Mouse (Mus musculus) thymus, adult 2 months (tissue): Measurements from ENCODE around the gene Lamb3. TPM values are rescaled to one million over a fixed set of nuclear protein-coding genes. Genes with fewer than 3 reads are reported as not detected.
A peak's percentile ranks its signal among the peaks of the same experiment; 100 is the strongest.

Experiments
- DNase-seq: peaks from one replicate; pipeline ENCODE4 v3.0.0; 2021
- H3K27ac ChIP-seq: fragments of 200-500 bp; 2 replicates; pipeline ENCODE4 v1.5.1; 2012; ENCODE audit warnings: low read length, control low read depth; ENCODE audit not compliant: control insufficient read depth, insufficient read depth
- H3K27me3 ChIP-seq: fragments of 200-500 bp; 2 replicates; pipeline ENCODE4 v1.6.1; 2012; ENCODE audit warnings: mild to moderate bottlenecking, low read length, moderate library complexity, mixed read lengths; ENCODE audit not compliant: control insufficient read depth, insufficient read depth
- H3K36me3 ChIP-seq: fragments of 200-500 bp; 2 replicates; pipeline ENCODE4 v1.6.1; 2012; ENCODE audit warnings: mild to moderate bottlenecking, low read length, moderate library complexity; ENCODE audit not compliant: control insufficient read depth, insufficient read depth
- H3K4me1 ChIP-seq: fragments of 200-500 bp; replicated peaks from 2 replicates; pipeline ENCODE4 v1.6.1; 2012; ENCODE audit warnings: low read length; ENCODE audit not compliant: control insufficient read depth, insufficient read depth
- H3K4me3 ChIP-seq: fragments of 200-500 bp; 2 replicates; pipeline ENCODE4 v1.5.1; 2012; ENCODE audit warnings: mild to moderate bottlenecking, low read length, control low read depth, moderate library complexity; ENCODE audit not compliant: control insufficient read depth, insufficient read depth
- CTCF ChIP-seq: fragments of 200-500 bp; IDR thresholded peaks from 2 replicates; pipeline ENCODE4 v1.5.1; 2012; ENCODE audit warnings: mild to moderate bottlenecking, control low read depth, low read length, moderate library complexity, borderline replicate concordance; ENCODE audit not compliant: control insufficient read depth, poor library complexity, insufficient read depth; ENCODE audit errors: extremely low read depth
- POLR2A ChIP-seq: fragments of 200-500 bp; IDR thresholded peaks from 2 replicates; pipeline ENCODE4 v1.6.1; 2012; ENCODE audit warnings: mild to moderate bottlenecking, low read length, control low read depth, moderate library complexity; ENCODE audit not compliant: control insufficient read depth, poor library complexity, insufficient read depth; ENCODE audit errors: extremely low read depth
- WGBS: fragments of 180-500 bp; shearing (Covaris S2); methylation state at CpG from one replicate; pipeline ENCODE4 v1.1.7; 2018; 5-methylcytosine and 5-hydroxymethylcytosine counted together
- polyA plus RNA-seq: library from polyadenylated mRNA; depleted of rRNA; stranded (reverse); fragments of >200 nt; gene quantifications from 2 replicates; pipeline ENCODE4 v1.2.3, GENCODE M21; 2012

The Lamb3 gene
- polyA plus RNA-seq, 1 experiment = 27.8 TPM

DNA sequence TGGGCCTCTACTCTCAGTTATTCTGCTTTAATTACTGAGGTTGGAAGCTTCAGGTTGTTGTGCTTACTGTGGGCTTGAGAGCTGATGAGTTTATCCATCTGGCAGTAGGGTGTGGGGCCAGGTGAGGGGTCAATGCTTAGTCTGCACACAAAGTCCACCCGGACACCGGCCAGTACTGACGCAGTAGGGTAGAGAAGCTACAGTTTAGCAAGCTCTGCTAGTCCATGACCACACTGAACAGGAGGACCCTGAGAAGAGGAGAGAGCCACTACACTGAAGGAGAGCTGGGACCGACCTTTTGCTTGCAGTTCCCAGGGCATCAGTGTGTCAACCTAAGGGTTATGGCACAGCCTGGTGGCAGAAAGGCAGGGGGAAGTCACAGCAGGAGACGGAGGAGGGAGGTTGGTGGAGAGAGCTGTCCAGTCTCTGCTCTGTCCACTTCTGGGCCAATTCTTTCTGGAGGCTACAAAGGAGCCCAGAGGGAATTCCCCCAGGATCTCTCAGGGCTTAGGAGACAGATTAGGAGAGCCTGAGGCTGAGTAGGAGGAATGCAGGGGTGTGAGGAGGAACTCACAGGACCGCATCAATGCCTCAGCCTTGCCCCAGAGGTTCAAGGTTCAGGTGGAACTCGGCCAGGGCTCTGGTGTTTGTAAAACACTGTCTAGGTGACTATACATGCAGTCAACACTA lies 119.1 kb downstream of the Lamb3 start:
- 84% methylated on average over 7 of the region's 7 CpGs for WGBS
- TF ChIP-seq CTCF (no peak), POLR2A (no peak)
- Histone ChIP-seq H3K4me1 (peaks cover 8% of the 10 kb centered on the region), H3K4me3 (no peak overlapping the region), H3K27ac (no peak overlapping the region), H3K27me3 (no peaks in the 10 kb centered on the region), H3K36me3 (no peaks in the 10 kb centered on the region)
- DNase-seq = no peak

DNA sequence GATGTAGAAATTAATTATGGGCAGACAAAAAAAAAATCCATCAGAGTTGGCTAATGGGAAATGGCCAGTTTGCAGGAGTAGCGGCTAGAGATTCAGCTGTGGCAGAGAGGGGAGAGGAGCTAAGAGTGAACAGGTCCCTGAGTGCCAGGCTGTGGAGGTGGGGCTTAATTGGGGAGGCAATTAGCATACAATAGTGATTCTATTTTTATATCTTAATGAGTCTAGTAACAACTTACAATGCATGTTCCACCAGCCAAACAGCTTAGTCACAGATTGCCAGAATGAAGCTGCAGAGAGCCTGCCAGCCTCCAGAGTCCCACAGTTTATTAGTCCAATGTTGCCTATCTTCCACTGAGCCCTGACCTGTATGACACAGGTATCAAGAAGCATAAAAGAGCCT lies 119.7 kb downstream of the Lamb3 start:
- Histone ChIP-seq H3K27ac (no peak overlapping the region), H3K4me1 (peaks cover 14% of the 10 kb centered on the region), H3K36me3 (no peaks in the 10 kb centered on the region), H3K27me3 (no peaks in the 10 kb centered on the region), H3K4me3 (no peak overlapping the region)
- no peak for TF ChIP-seq POLR2A
- TF ChIP-seq CTCF = no peak
- 91% methylated on average over 1 of the region's 1 CpGs for WGBS
- no peak for DNase-seq

DNA sequence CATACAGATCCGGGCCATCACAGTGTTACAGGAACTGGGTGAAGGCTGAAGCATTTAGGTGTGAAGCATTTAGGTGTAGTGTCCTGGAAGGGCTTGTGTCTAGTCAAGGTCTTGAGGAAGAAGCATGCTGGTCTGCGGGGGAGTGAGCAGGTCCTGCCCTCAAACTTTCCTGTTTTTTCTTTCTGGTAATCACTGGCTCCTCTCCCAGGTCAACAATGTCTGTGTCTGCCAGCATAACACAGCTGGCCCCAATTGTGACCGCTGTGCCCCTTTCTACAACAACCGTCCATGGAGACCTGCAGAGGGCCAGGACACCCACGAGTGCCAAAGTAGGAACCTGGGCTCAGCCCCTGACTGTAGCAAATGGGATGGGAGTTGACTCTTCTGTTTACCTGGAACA lies 120.2 kb downstream of the Lamb3 start:
- TF ChIP-seq CTCF (no peak), POLR2A (no peak)
- Histone ChIP-seq H3K27ac (no peak overlapping the region), H3K4me1 (peaks cover 19% of the 10 kb centered on the region), H3K36me3 (no peaks in the 10 kb centered on the region), H3K27me3 (no peaks in the 10 kb centered on the region), H3K4me3 (no peak overlapping the region)
- 90% methylated on average over 5 of the region's 5 CpGs for WGBS
- no peak for DNase-seq

DNA sequence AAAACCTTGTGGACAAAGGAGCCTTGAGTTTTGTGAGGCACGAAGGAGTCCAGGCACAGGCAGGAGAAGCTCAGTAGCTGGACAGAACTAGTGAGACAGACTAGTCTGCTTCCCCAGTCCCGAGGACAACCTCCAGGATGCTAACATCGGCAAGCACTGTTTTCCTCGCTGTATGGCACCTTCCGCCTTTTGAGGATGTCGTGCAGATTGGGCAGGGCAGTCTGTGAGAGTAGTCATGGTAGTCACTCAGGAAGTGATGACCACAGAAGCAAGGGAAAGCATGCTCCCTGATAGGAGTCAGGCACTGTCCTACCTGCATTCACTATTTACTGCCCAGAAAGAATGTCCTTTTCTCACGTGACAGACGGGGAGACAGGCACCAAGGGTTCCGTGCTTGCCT lies 122.1 kb downstream of the Lamb3 start:
- Histone ChIP-seq H3K4me1 (peaks cover 19% of the 10 kb centered on the region), H3K4me3 (no peak overlapping the region), H3K36me3 (no peaks in the 10 kb centered on the region), H3K27me3 (no peaks in the 10 kb centered on the region), H3K27ac (no peak overlapping the region)
- no peak for DNase-seq
- WGBS = 62% methylated on average over 9 of the region's 9 CpGs
- no peak for TF ChIP-seq CTCF
- no peak for TF ChIP-seq POLR2A

DNA sequence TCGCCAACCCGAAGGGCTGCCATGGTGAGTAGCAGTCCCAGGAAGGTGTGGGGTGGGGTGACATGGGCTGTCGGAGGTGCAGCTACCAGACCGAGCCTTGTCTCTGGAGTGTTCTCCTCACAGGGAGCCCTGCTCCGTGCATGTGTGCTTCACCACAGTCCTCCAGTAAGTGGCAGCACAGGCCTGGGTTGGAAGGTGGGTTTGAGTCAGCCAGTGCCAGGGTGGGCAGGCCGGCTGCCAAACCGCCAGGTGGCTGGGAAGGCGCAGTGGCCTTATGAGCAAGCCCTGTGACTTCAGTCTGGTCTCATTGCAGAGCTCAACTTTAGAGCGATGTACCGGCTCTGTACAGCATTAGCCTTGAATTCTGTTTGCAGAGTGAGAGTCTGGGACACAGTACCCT lies 122.7 kb downstream of the Lamb3 start:
- H3K27me3 ChIP-seq = no peaks in the 10 kb centered on the region
- WGBS = 17% methylated on average over 10 of the region's 10 CpGs

DNA sequence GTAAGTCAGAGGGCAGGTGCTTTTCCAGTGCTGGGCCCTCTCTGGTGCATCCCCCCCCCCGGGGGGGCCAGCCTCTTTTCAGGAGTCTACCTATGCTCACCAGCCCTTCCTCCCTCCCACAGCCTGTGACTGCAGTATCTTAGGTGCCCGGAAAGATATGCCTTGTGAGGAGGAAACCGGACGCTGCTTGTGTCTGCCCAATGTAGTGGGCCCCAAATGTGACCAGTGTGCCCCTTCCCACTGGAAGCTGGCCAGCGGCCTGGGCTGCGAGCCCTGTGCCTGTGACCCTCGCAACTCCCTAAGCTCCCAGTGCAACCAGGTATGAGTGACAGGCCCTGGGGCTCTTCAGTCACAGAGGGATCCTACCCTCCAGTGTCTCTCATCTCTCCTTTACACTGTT lies 123.1 kb downstream of the Lamb3 start:
- DNase-seq = no peak
- Histone ChIP-seq H3K27ac (no peak overlapping the region), H3K36me3 (no peaks in the 10 kb centered on the region), H3K27me3 (no peaks in the 10 kb centered on the region), H3K4me3 (no peak overlapping the region), H3K4me1 (peaks cover 22% of the 10 kb centered on the region)
- TF ChIP-seq CTCF (no peak), POLR2A (no peak)
- 89% methylated on average over 7 of the region's 7 CpGs for WGBS

More for the DNA sequence above, 122.7 kb downstream of the Lamb3 start:
- H3K36me3 ChIP-seq = no peaks in the 10 kb centered on the region
- DNase-seq = peak; percentile 93
- H3K27ac ChIP-seq = no peak overlapping the region
- no peak overlapping the region for H3K4me3 ChIP-seq
- H3K4me1 ChIP-seq = peaks cover 19% of the 10 kb centered on the region
- TF ChIP-seq POLR2A (no peak), CTCF (peak; percentile 99)

DNA sequence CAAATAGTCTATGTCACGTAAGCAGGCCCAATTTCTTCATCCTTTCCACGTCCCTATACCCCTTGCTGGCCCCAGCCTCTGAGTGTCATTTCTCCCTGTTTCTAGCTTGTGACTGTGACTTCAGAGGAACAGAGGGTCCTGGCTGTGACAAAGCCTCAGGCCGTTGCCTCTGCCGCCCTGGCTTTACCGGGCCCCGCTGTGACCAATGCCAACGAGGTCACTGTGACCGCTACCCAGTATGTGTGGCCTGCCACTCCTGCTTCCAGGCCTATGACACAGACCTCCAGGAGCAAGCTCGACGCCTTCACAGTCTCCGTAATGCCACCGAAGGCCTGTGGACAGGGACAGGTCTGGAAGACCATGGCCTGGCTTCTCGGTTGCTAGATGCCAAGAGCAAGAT lies 124.5 kb downstream of the Lamb3 start:
- no peak for DNase-seq
- no peaks in the 10 kb centered on the region for H3K27me3 ChIP-seq
- no peak overlapping the region for H3K4me3 ChIP-seq
- peaks cover 33% of the 10 kb centered on the region for H3K4me1 ChIP-seq
- TF ChIP-seq POLR2A (no peak), CTCF (no peak)
- 95% methylated on average over 13 of the region's 13 CpGs for WGBS
- H3K36me3 ChIP-seq = no peaks in the 10 kb centered on the region
- H3K27ac ChIP-seq = no peak overlapping the region

DNA sequence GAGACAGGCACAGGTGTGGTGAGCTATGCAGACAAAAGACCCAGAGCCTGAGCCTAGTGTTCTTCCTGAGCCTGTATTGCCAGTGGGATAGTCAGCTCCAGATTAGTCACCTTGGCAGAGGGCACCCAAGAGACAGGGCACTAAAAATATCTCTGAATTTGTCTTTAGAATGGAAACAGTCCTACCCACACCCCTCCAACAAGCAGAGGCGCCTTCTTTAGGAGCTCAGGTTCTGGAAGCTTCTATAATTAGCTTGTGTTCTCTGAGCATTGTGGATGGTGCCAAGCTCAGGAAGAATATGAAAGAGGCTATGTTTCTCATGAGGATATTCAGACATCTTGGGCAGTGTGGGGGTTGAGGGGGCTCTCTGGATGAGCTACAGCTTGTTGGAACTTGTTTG lies 125.2 kb downstream of the Lamb3 start:
- no peaks in the 10 kb centered on the region for H3K36me3 ChIP-seq
- H3K4me3 ChIP-seq = no peak overlapping the region
- no peaks in the 10 kb centered on the region for H3K27me3 ChIP-seq
- DNase-seq = no peak
- H3K4me1 ChIP-seq = peaks cover 39% of the 10 kb centered on the region
- WGBS = 90% methylated on average over 1 of the region's 1 CpGs
- no peak for TF ChIP-seq CTCF
- TF ChIP-seq POLR2A = no peak
- H3K27ac ChIP-seq = no peak overlapping the region
